Mouse (Mus musculus): ENCODE results near the gene Cdkn2b. TPM values are rescaled to one million over a fixed set of nuclear protein-coding genes. Genes with fewer than 3 reads are reported as not detected.

Gene Cdkn2b
- polyA plus RNA-seq, 1 experiment from 2014 or later: 0.92 TPM

DNA sequence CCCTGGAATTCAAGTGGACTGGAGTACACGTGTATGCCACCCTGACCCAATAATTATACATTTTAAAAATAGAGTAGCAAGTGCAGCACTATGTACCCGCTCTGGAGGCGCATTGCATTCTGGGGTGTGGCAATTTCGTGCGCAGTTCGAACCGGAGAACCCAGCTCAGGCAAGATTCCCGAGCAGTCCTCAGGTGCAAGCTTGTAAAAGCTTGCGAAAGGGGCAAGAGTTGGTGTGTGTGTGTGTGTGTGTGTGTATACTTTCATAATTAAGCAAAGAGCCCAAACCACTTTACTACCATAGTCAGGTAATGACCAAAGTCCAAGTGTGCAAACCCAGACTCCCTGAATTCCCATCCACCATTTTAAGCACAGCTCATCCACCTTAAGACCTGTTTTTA lies 37.3 kb downstream of the Cdkn2b start:
- Histone ChIP-seq H3K27me3 (peaks cover 87% of the 10 kb centered on the region), H3K27ac (no peak overlapping the region), H3K9ac (no peak overlapping the region), H3K9me3 (replicated peaks) (no peaks in the 10 kb centered on the region), H3K4me3 (no peak overlapping the region), H3K4me1 (replicated peaks) (peaks cover 13% of the 10 kb centered on the region; the same call in 1 of the 2 replicates), H3K36me3 (no peaks in the 10 kb centered on the region), H3K4me2 (no peak overlapping the region)
- ATAC-seq (replicated peaks; ENCODE audit: insufficient number of reproducible peaks, insufficient read depth, low FRiP score, low read depth): no peak
- 2% methylated on average over 9 of the region's 9 CpGs for WGBS

DNA sequence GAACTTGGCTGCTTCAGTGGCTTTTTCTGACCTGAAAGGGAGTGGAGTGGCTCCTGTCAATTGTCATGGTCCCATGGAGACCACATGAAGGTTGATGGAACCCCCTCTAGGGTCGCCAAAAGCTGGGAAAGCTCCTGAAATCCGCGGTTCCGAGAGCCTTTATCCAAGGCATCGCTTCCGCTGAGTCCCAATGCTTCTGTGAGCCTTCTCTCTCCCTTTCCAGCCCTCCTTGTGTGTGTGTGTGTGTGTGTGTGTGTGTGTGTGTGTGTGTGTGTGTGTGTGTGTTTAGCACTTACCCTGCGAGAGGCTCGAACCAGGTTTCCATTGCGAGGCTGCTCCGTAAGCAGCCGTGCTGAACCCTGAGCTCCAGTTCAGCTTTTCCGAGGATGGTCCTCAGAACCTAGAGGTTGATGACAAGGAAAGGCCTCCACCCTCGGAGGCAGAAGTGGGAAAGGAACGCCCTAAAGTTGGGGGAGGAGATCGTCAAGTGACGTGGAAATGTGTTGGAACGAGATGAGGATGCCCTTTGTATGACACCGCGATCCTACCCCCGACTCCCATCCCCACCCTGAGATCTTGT lies 37.8 kb downstream of the Cdkn2b start:
- no peaks in the 10 kb centered on the region for H3K36me3 ChIP-seq
- H3K27ac ChIP-seq: no peak overlapping the region
- H3K4me2 ChIP-seq: no peak overlapping the region
- H3K4me3 ChIP-seq: no peak overlapping the region
- ATAC-seq (replicated peaks; ENCODE audit: insufficient number of reproducible peaks, insufficient read depth, low FRiP score, low read depth): no peak
- H3K9me3 ChIP-seq (replicated peaks): no peaks in the 10 kb centered on the region
- H3K27me3 ChIP-seq: peaks cover 82% of the 10 kb centered on the region
- 2% methylated on average over 20 of the region's 20 CpGs for WGBS
- H3K9ac ChIP-seq: no peak overlapping the region
- peaks cover 13% of the 10 kb centered on the region; the same call in 1 of the 2 replicates for H3K4me1 ChIP-seq (replicated peaks)

DNA sequence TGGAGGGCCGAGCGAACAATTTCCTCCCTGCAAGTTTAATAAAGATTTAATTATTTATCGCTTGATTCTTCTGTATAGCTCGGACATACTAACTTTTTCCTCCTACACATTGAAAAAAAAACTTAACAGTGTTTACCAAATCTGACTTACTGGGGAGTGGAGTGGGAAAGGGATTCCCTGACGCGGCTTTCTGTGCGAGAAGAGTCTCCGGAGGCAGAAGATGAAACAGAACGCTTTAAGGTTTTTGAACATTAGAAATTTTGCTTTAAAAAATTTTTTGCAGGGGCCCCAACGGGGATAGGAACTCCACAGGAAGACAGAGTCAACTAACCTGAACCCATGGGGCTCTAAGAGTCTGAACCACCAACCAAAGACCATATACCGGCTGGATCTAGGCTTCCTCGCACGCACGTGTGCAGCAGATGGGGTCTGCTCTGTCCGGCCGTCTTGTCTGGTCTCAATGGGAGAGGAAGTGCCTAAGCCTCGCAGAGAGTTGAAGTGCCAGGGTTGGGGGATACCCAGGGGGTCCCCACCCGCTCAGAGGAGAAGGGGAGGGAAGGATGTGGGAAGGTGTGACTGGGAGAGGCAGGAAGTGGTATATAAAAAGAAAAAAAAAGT lies 38.6 kb downstream of the Cdkn2b start:
- ATAC-seq (replicated peaks; ENCODE audit: insufficient number of reproducible peaks, insufficient read depth, low FRiP score, low read depth): no peak
- Histone ChIP-seq H3K9me3 (replicated peaks) (no peaks in the 10 kb centered on the region), H3K9ac (no peak overlapping the region), H3K4me2 (no peak overlapping the region), H3K4me1 (replicated peaks) (peaks cover 13% of the 10 kb centered on the region; the same call in 1 of the 2 replicates), H3K27me3 (peaks cover 77% of the 10 kb centered on the region), H3K27ac (no peak overlapping the region), H3K36me3 (no peaks in the 10 kb centered on the region), H3K4me3 (no peak overlapping the region)
- 5% methylated on average over 18 of the region's 18 CpGs for WGBS

DNA sequence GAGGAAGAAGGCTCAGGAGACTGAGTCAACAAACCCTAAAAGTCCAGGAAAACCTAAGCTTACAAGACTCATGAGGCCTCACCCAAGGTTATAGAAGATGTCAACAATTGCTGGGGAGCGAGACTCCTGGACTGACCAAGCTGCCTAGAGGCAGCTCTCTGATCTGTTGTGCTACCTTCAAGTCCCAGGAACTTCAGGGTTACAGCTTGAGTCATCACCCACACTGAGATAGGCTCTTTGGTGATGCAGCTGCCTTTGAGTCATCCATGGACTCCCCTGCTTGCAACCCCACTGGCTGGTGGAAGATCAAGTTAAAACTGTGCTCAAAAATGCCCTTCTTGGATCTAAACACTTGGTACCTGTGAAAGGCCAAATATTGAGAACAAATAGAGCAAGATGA lies 53.1 kb downstream of the Cdkn2b start:
- ATAC-seq (replicated peaks; ENCODE audit: insufficient number of reproducible peaks, insufficient read depth, low FRiP score, low read depth): no peak
- Histone ChIP-seq H3K9ac (no peak overlapping the region), H3K27me3 (no peaks in the 10 kb centered on the region), H3K36me3 (no peaks in the 10 kb centered on the region), H3K4me3 (no peak overlapping the region), H3K4me1 (replicated peaks) (no peaks in the 10 kb centered on the region), H3K9me3 (replicated peaks) (no peaks in the 10 kb centered on the region), H3K27ac (no peak overlapping the region), H3K4me2 (no peak overlapping the region)
- 52% methylated on average over 1 of the region's 1 CpGs for WGBS

Other genes starting within 250 kb of the Cdkn2b start
- 51.9 and 53.4 TPM in 2 replicates for gene Mtap, start 173.9 kb downstream of the Cdkn2b start, polyA plus RNA-seq (2015; fragmentation: Nextera tagmentation; extraction: Ambion mirVana)
- 0.15 TPM in 1 of 2 replicates, not detected in the other for gene Cdkn2a, start 16.4 kb downstream of the Cdkn2b start, polyA plus RNA-seq (2015; fragmentation: Nextera tagmentation; extraction: Ambion mirVana)